Mouse (Mus musculus): ENCODE data around the gene Rasgef1c.

DNA sequence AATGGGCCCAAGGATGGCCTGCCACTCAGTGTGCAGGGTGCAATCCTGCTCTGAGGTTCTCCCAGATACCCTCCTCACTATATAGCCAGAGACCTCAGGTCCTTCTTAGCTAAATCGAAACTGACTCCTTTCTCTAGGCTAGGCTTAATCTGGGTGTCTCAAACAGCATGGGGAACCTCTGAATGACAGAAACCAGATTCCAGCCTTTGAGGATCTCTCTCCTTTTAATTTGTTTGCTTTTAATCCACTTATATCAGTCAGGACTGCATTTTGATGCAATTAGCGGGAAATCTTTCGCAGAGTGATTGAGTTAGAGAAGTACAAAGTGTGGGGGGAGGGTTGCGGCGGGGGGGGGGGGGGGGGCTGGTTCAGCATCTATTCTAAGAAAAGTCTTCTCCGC lies 111.4 kb downstream of the Rasgef1c start:
- no peak for TF ChIP-seq CTCF (IDR thresholded peaks at IDR 0.05; ENCODE audit: low read depth)
- TF ChIP-seq EP300 (IDR thresholded peaks at IDR 0.05; ENCODE audit: low read depth) = no peak

Measured in liver, embryonic 14.5 days (tissue).